Mouse (Mus musculus): Measurements from ENCODE around the gene Wdr77.
"Not testable (repeated sequence)": the region's sequence is repeated elsewhere in the genome, so short reads cannot be mapped to it uniquely, and the experiment has no call there.

The Wdr77 gene

GRCm38 (mm10) chr3:105958974-105959580 is at the start of gene Wdr77:
Wdr77 (plus strand) TSS chr3:105959369.
- peak; percentile 93 for DNase-seq

GRCm38 (mm10) chr3:105910519-105911190 is 48.5 kb upstream of the Wdr77 start:
- DNase-seq = no peak

- no peak for DNase-seq
Measured at GRCm38 (mm10) chr3:105912097-105912880, 46.9 kb upstream of the Wdr77 start.

GRCm38 (mm10) chr3:105913839-105914681 is 45.1 kb upstream of the Wdr77 start:
- no peak for DNase-seq

GRCm38 (mm10) chr3:105915281-105915680 is 43.9 kb upstream of the Wdr77 start:
- DNase-seq = no peak

- DNase-seq = not testable (repeated sequence)
Measured at GRCm38 (mm10) chr3:105916455-105916854, 42.7 kb upstream of the Wdr77 start.

GRCm38 (mm10) chr3:105917656-105918354 is 41.4 kb upstream of the Wdr77 start:
- no peak for DNase-seq

GRCm38 (mm10) chr3:105918355-105918745 is 40.8 kb upstream of the Wdr77 start:
- DNase-seq = no peak

- not testable (repeated sequence) for DNase-seq
Measured at GRCm38 (mm10) chr3:105920743-105921142, 38.4 kb upstream of the Wdr77 start.

- no peak for DNase-seq
Measured at GRCm38 (mm10) chr3:105921959-105922358, 37.2 kb upstream of the Wdr77 start.

GRCm38 (mm10) chr3:105924616-105925015 is 34.6 kb upstream of the Wdr77 start:
- no peak for DNase-seq

GRCm38 (mm10) chr3:105927561-105928194 is 31.5 kb upstream of the Wdr77 start:
- no peak for DNase-seq

GRCm38 (mm10) chr3:105928195-105928569 is 31.0 kb upstream of the Wdr77 start:
- DNase-seq = no peak

- no peak for DNase-seq
Measured at GRCm38 (mm10) chr3:105928781-105929180, 30.4 kb upstream of the Wdr77 start.

GRCm38 (mm10) chr3:105929821-105930220 is 29.3 kb upstream of the Wdr77 start:
- DNase-seq = no peak

GRCm38 (mm10) chr3:105931095-105931494 is 28.1 kb upstream of the Wdr77 start:
- no peak for DNase-seq

GRCm38 (mm10) chr3:105932240-105933071 is 26.7 kb upstream of the Wdr77 start, which contains the start of gene I830077J02Rik:
I830077J02Rik (minus strand) TSS chr3:105932664.
- no peak for DNase-seq

- DNase-seq = no peak
Measured at GRCm38 (mm10) chr3:105933926-105934325, 25.2 kb upstream of the Wdr77 start.

GRCm38 (mm10) chr3:105935033-105935432 is 24.1 kb upstream of the Wdr77 start:
- DNase-seq = no peak

GRCm38 (mm10) chr3:105936111-105936510 is 23.1 kb upstream of the Wdr77 start:
- DNase-seq = no peak

- no peak for DNase-seq
Measured at GRCm38 (mm10) chr3:105951348-105951747, 7.8 kb upstream of the Wdr77 start.

Measured in right cerebral cortex, postnatal 25 days (tissue).